18 mouse cellular contexts compared by ENCODE assay signal in the genomic region with DNA sequence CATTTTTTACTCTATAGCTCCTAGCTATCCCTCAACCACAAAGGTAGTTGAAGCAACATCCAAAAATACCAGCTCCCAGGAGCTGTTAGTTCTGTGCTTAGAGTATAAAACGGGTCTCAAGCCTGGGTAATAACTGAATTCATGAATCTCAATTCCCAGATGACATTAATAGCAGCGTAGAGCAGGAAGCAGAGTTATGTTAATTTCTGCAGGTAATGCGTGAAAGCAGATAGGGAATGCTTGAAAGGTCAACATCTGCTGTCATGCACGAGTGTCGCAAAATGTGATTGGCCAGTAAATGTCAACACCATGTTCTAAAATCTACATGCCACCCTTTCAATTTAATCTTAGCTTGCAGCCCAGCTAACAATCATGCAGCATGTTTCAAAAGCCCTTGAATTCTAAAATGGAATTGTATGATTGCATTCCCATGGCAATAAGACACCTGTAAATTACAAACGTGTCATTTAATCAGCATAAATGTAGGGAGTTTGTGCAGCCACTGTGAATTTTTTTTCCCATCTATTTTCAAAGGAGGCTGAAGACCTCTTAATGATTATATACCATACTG.
A peak's percentile ranks its signal among the peaks of the same experiment; 100 is the strongest.
DNase-seq lines count a peak whose midpoint lies in the region; ATAC-seq and TF ChIP-seq lines count a peak whose summit lies in the region.
"Had no signal": no experiment of that assay in that cellular context is flagged by ENCODE, and none has a peak within 500 bp of the region (broad histone marks: within the 10 kb centered on the region; RNA-seq: fewer than 3 reads in every experiment).

No protein-coding gene starts in this region.

- intact Hi-C loops in heart, adult 2 months (cut with DNase I) = no loop called here

- DNase-seq in forebrain, embryonic 10.5 days (ENCODE audit: extremely low spot score, low spot score) = no peak
- no peak for DNase-seq in heart, adult 2 months
- DNase-seq: adrenal gland, postnatal 10 days; cerebellum, postnatal 10 days; gastrocnemius, postnatal 36 days; kidney, adult 11 months had no signal

- H3K79me2 ChIP-seq in heart, adult 2 months (replicated peaks; ENCODE audit: control insufficient read depth, insufficient read depth, low read length) = no peaks in the 10 kb centered on the region

- 0 out of 2 replicates have a peak, but pooled peaks have one; percentile 48 for ATAC-seq in forebrain, embryonic 13.5 days
- ATAC-seq in hindbrain, embryonic 12.5 days (ENCODE audit: low FRiP score) = peak; percentile 54
- ATAC-seq in midbrain, embryonic 13.5 days = peak; percentile 76
- peak; percentile 46 for ATAC-seq in neural tube, embryonic 14.5 days (ENCODE audit: low read depth)
- no peak for ATAC-seq in frontal cortex, adult (ENCODE audit: low TSS enrichment)
- ATAC-seq: CD4-positive, CD25-positive, alpha-beta regulatory T cell, adult 4 months; Patski had no signal

- no peak for TF ChIP-seq EP300 in heart, adult 2 months (IDR thresholded peaks at IDR 0.05; ENCODE audit: insufficient read depth, low read depth, low read length)

- H3K27me3 ChIP-seq in forebrain, embryonic 13.5 days = no peaks in the 10 kb centered on the region
- H3K27me3 ChIP-seq in forebrain, embryonic 10.5 days (ENCODE audit: poor library complexity, severe bottlenecking) = no peaks in the 10 kb centered on the region
- H3K27me3 ChIP-seq in hindbrain, embryonic 12.5 days = no peaks in the 10 kb centered on the region
- no peaks in the 10 kb centered on the region for H3K27me3 ChIP-seq in midbrain, embryonic 13.5 days
- H3K27me3 ChIP-seq in neural tube, embryonic 14.5 days (ENCODE audit: control insufficient read depth, insufficient read depth, low read length) = no peaks in the 10 kb centered on the region
- no peaks in the 10 kb centered on the region for H3K27me3 ChIP-seq in heart, adult 2 months (ENCODE audit: control insufficient read depth, insufficient read depth, low read length)
- H3K27me3 ChIP-seq: embryonic facial prominence, embryonic 13.5 days; limb, embryonic 13.5 days; lung, embryonic 15.5 days; stomach, embryonic 15.5 days had no signal

- no peak overlapping the region for H3K9ac ChIP-seq in forebrain, embryonic 13.5 days
- no peak overlapping the region for H3K9ac ChIP-seq in hindbrain, embryonic 12.5 days
- H3K9ac ChIP-seq in midbrain, embryonic 13.5 days (replicated peaks) = no peak overlapping the region
- H3K9ac ChIP-seq in neural tube, embryonic 14.5 days (replicated peaks; ENCODE audit: low read depth, low read length) = no peak overlapping the region
- H3K9ac ChIP-seq in heart, adult 2 months (ENCODE audit: low read depth, low read length) = no peak overlapping the region
- H3K9ac ChIP-seq: embryonic facial prominence, embryonic 13.5 days; limb, embryonic 13.5 days; liver, embryonic 14.5 days; lung, embryonic 15.5 days; stomach, embryonic 15.5 days had no signal

- H3K27ac ChIP-seq in forebrain, embryonic 13.5 days = 0 out of 2 replicates have a peak overlapping the region, but pooled peaks have one; percentile 31
- no peak overlapping the region for H3K27ac ChIP-seq in forebrain, embryonic 10.5 days
- H3K27ac ChIP-seq in hindbrain, embryonic 12.5 days = peak overlapping the region; percentile 68
- peak overlapping the region; percentile 75 for H3K27ac ChIP-seq in midbrain, embryonic 13.5 days
- peak overlapping the region; percentile 58; the same call in 1 of the 2 replicates for H3K27ac ChIP-seq in neural tube, embryonic 14.5 days (ENCODE audit: low read depth, low read length)
- no peak overlapping the region for H3K27ac ChIP-seq in heart, adult 2 months
- H3K27ac ChIP-seq: embryonic facial prominence, embryonic 13.5 days; limb, embryonic 13.5 days; liver, embryonic 14.5 days; lung, embryonic 15.5 days; stomach, embryonic 15.5 days had no signal

- TF ChIP-seq POLR2A in heart, adult 2 months (IDR thresholded peaks at IDR 0.05; ENCODE audit: insufficient read depth, low read depth, low read length) = no peak

- no peak overlapping the region for H3K4me2 ChIP-seq in forebrain, embryonic 13.5 days
- H3K4me2 ChIP-seq in hindbrain, embryonic 12.5 days (replicated peaks) = no peak overlapping the region
- no peak overlapping the region for H3K4me2 ChIP-seq in midbrain, embryonic 13.5 days (replicated peaks)
- H3K4me2 ChIP-seq in neural tube, embryonic 14.5 days (ENCODE audit: low read depth, low read length) = no peak overlapping the region
- H3K4me2 ChIP-seq: embryonic facial prominence, embryonic 13.5 days; limb, embryonic 13.5 days; lung, embryonic 15.5 days; stomach, embryonic 15.5 days had no signal

- no peak overlapping the region for H3K4me3 ChIP-seq in forebrain, embryonic 13.5 days
- no peak overlapping the region for H3K4me3 ChIP-seq in forebrain, embryonic 10.5 days
- H3K4me3 ChIP-seq in hindbrain, embryonic 12.5 days = no peak overlapping the region
- H3K4me3 ChIP-seq in midbrain, embryonic 13.5 days (replicated peaks) = no peak overlapping the region
- H3K4me3 ChIP-seq in neural tube, embryonic 14.5 days (ENCODE audit: low read depth, low read length) = no peak overlapping the region
- no peak overlapping the region for H3K4me3 ChIP-seq in heart, adult 2 months
- H3K4me3 ChIP-seq: embryonic facial prominence, embryonic 13.5 days; limb, embryonic 13.5 days; lung, embryonic 15.5 days; stomach, embryonic 15.5 days had no signal

- H3K9me3 ChIP-seq in forebrain, embryonic 13.5 days (replicated peaks) = no peaks in the 10 kb centered on the region
- H3K9me3 ChIP-seq in forebrain, embryonic 10.5 days = no peaks in the 10 kb centered on the region
- H3K9me3 ChIP-seq in hindbrain, embryonic 12.5 days (replicated peaks) = no peaks in the 10 kb centered on the region
- H3K9me3 ChIP-seq in midbrain, embryonic 13.5 days = no peaks in the 10 kb centered on the region
- no peaks in the 10 kb centered on the region for H3K9me3 ChIP-seq in neural tube, embryonic 14.5 days (ENCODE audit: control insufficient read depth, low read length)
- H3K9me3 ChIP-seq: embryonic facial prominence, embryonic 13.5 days; limb, embryonic 13.5 days; lung, embryonic 15.5 days; stomach, embryonic 15.5 days had no signal

- 69% methylated on average over 6 of the region's 6 CpGs for WGBS in forebrain, embryonic 13.5 days
- WGBS in forebrain, embryonic 10.5 days = 89% methylated on average over 6 of the region's 6 CpGs
- 54% methylated on average over 6 of the region's 6 CpGs for WGBS in hindbrain, embryonic 12.5 days
- 48% methylated on average over 6 of the region's 6 CpGs for WGBS in midbrain, embryonic 13.5 days
- 35% methylated on average over 6 of the region's 6 CpGs for WGBS in neural tube, embryonic 14.5 days
- 57% methylated on average over 6 of the region's 6 CpGs for WGBS in heart, adult 2 months

- H3K4me1 ChIP-seq in forebrain, embryonic 13.5 days = no peaks in the 10 kb centered on the region
- no peaks in the 10 kb centered on the region for H3K4me1 ChIP-seq in forebrain, embryonic 10.5 days
- no peaks in the 10 kb centered on the region for H3K4me1 ChIP-seq in hindbrain, embryonic 12.5 days
- peaks cover 12% of the 10 kb centered on the region for H3K4me1 ChIP-seq in midbrain, embryonic 13.5 days (replicated peaks)
- H3K4me1 ChIP-seq in neural tube, embryonic 14.5 days (ENCODE audit: control insufficient read depth, insufficient read depth, low read length) = peaks cover 5% of the 10 kb centered on the region; the same call in 1 of the 2 replicates
- H3K4me1 ChIP-seq in heart, adult 2 months (ENCODE audit: control insufficient read depth, insufficient read depth, low read length) = no peaks in the 10 kb centered on the region
- H3K4me1 ChIP-seq: embryonic facial prominence, embryonic 13.5 days; limb, embryonic 13.5 days; lung, embryonic 15.5 days; stomach, embryonic 15.5 days had no signal

- H3K36me3 ChIP-seq in forebrain, embryonic 13.5 days (ENCODE audit: poor library complexity, severe bottlenecking) = no peaks in the 10 kb centered on the region
- H3K36me3 ChIP-seq in forebrain, embryonic 10.5 days (replicated peaks) = no peaks in the 10 kb centered on the region
- no peaks in the 10 kb centered on the region for H3K36me3 ChIP-seq in hindbrain, embryonic 12.5 days
- H3K36me3 ChIP-seq in midbrain, embryonic 13.5 days = no peaks in the 10 kb centered on the region
- H3K36me3 ChIP-seq in neural tube, embryonic 14.5 days (ENCODE audit: control insufficient read depth, insufficient read depth, low read length) = no peaks in the 10 kb centered on the region
- no peaks in the 10 kb centered on the region for H3K36me3 ChIP-seq in heart, adult 2 months (ENCODE audit: control insufficient read depth, insufficient read depth, low read length)
- H3K36me3 ChIP-seq: embryonic facial prominence, embryonic 13.5 days; limb, embryonic 13.5 days; lung, embryonic 15.5 days; stomach, embryonic 15.5 days had no signal

- TF ChIP-seq CTCF in heart, adult 2 months (IDR thresholded peaks at IDR 0.05) = no peak

Comparison
In these comparisons a context has a peak if more than half of its experiments do, and no peak if none do; other contexts are left out.
1. H3K27ac ChIP-seq: peak in forebrain, embryonic 13.5 days (single experiment), hindbrain, embryonic 12.5 days (single experiment), midbrain, embryonic 13.5 days (single experiment) and neural tube, embryonic 14.5 days (single experiment); none in forebrain, embryonic 10.5 days (single experiment) and heart, adult 2 months (single experiment).